Mouse (Mus musculus) stomach, embryonic 16.5 days (tissue): ENCODE data around the gene Snx30. TPM values are rescaled to one million over a fixed set of nuclear protein-coding genes. Genes with fewer than 3 reads are reported as not detected.
A peak's percentile ranks its signal among the peaks of the same experiment; 100 is the strongest.

ENCODE experiments used
- ATAC-seq: fragments of 200-750 bp; cut with Nextera tagmentation; 2 replicates; pipeline ENCODE4 v1.8.0; 2017; ENCODE audit warnings: moderate number of reproducible peaks, moderate TSS enrichment; ENCODE audit not compliant: insufficient read depth, low FRiP score
- H3K27ac ChIP-seq: fragments of 300-500 bp; sonication (generic); 2 replicates; pipeline ENCODE4 v1.5.1; 2014; ENCODE audit warnings: low read length
- H3K27me3 ChIP-seq: fragments of 300-500 bp; sonication (generic); 2 replicates; pipeline ENCODE4 v1.6.1; 2014; ENCODE audit warnings: low read length, control low read depth, mixed read lengths; ENCODE audit not compliant: control insufficient read depth, insufficient read depth
- H3K36me3 ChIP-seq: fragments of 300-500 bp; sonication (generic); 2 replicates; pipeline ENCODE4 v1.6.1; 2014; ENCODE audit warnings: low read length; ENCODE audit not compliant: control insufficient read depth, insufficient read depth
- H3K4me1 ChIP-seq: fragments of 300-500 bp; sonication (generic); 2 replicates; pipeline ENCODE4 v1.6.1; 2014; ENCODE audit warnings: low read length, control low read depth, mixed read lengths; ENCODE audit not compliant: control insufficient read depth, insufficient read depth
- H3K4me2 ChIP-seq: fragments of 300-500 bp; sonication (generic); 2 replicates; pipeline ENCODE4 v1.6.1; 2014; ENCODE audit warnings: low read depth, low read length, mixed read lengths
- H3K4me3 ChIP-seq: fragments of 300-500 bp; sonication (generic); replicated peaks from 2 replicates; pipeline ENCODE4 v1.5.1; 2014; ENCODE audit warnings: mild to moderate bottlenecking, low read length
- H3K9ac ChIP-seq: fragments of 300-500 bp; sonication (generic); 2 replicates; pipeline ENCODE4 v1.6.1; 2014; ENCODE audit warnings: low read length
- H3K9me3 ChIP-seq: fragments of 300-500 bp; sonication (generic); replicated peaks from 2 replicates; pipeline ENCODE4 v1.6.1; 2016; ENCODE audit warnings: low read length, control low read depth; ENCODE audit not compliant: control insufficient read depth
- WGBS: fragments of 180-500 bp; shearing (Covaris S2); extraction: QIAGEN DNeasy Blood & Tissue Kit; methylation state at CpG from one replicate; pipeline ENCODE4 v1.1.7; 2014; 5-methylcytosine and 5-hydroxymethylcytosine counted together
- polyA plus RNA-seq: library from polyadenylated mRNA; unstranded; fragments of >200 nt; fragmentation: Nextera tagmentation; extraction: Ambion mirVana; gene quantifications from 2 replicates; pipeline ENCODE4 v1.2.1, GENCODE M21; 2015

The Snx30 gene
- polyA plus RNA-seq, 1 experiment from 2014 or later = 4.9 TPM

DNA sequence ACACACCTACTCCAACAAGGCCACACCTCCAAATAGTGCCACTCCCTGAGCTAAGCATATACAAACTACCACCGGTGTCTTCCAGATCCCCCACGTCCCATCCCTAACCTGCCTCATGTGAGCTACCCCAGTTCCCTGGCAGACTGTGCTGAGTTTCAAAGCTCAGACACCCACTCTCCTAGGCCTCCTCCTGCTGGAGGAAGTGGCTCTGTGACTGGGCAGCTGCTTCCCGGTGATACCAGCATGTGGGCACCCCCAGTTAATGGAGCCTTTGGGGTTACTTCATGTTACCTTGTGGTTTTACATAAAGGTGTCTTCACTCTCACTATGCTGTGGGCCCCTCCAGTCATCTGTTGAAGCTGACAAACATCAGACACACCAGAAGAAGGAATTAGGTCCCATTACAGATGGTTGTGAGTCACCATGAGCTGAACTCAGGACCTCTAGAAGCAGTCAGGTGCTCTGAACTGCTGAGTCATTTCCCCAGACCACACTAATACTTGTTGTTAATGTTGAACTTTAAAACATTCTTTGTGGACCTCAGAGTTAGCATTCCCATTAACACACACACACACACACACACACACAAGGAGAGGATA is 89.4 kb downstream of the Snx30 start:
- WGBS = 83% methylated on average over 3 of the region's 3 CpGs
- Histone ChIP-seq H3K36me3 (peaks cover 2% of the 10 kb centered on the region; the same call in 1 of the 2 replicates), H3K4me1 (no peaks in the 10 kb centered on the region), H3K4me2 (no peak overlapping the region), H3K27me3 (no peaks in the 10 kb centered on the region), H3K4me3 (no peak overlapping the region), H3K27ac (no peak overlapping the region), H3K9me3 (no peaks in the 10 kb centered on the region), H3K9ac (no peak overlapping the region)
- no peak for ATAC-seq

DNA sequence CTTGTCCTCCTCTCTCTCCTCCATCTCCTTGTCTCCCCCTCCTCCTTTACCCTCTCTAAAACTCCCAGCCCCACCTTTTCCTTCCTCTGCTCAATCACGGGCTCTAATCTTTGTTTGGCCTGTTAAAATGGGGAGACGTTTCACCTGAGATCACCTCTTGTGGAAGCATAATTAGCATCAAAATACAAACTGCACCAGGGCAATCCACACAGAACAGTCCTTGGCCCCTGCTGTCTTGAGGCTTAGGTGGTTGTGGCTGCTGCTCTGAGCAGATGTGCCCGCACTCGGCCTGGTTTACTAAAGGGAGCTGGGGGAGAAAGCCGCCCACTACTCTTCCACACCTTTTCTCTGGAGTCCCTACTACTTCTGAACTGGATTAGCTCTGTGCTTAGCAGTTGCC is 90.4 kb downstream of the Snx30 start:
- H3K27ac ChIP-seq = no peak overlapping the region
- no peaks in the 10 kb centered on the region for H3K27me3 ChIP-seq
- H3K4me3 ChIP-seq = no peak overlapping the region
- H3K36me3 ChIP-seq = peaks cover 2% of the 10 kb centered on the region; the same call in 1 of the 2 replicates
- no peak overlapping the region for H3K4me2 ChIP-seq
- 67% methylated on average over 5 of the region's 5 CpGs for WGBS
- H3K4me1 ChIP-seq = no peaks in the 10 kb centered on the region
- H3K9ac ChIP-seq = no peak overlapping the region
- H3K9me3 ChIP-seq = no peaks in the 10 kb centered on the region
- ATAC-seq = no peak

DNA sequence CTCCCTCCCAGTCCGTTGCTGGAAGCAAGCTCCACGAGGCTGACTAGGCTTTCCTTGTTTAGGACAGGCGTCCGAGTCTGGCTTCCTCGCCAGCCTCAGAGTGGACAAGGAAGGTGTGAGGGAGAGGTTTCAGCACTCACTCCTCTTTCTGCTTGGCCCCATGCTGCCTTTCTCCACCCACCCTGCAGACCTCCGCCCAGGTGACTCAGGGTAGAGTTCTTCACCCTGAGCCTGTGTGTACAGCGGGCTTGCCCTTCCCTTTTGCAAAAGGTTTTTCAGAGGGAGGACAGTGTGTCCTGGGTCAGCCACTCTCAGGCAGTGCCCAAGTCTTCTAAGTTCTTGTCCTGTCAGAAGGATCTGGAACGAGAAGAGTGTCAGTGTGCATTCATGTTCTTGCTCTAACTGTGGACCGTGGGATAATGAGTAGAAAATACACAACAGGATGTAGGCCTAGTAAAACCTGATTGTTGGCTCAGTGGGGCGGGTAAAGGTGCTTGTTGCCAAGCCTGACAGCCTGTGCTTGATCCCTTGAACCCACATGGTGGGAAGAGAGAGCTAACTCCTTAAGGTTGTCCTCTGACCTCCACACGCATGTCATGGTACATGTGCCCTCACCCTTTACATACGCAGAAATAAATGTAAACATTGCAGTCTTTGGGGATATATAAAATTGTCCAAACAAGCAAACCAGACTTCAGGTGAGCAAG is 92.3 kb downstream of the Snx30 start:
- no peaks in the 10 kb centered on the region for H3K9me3 ChIP-seq
- H3K27ac ChIP-seq = peak overlapping the region; percentile 68
- no peak overlapping the region for H3K4me2 ChIP-seq
- peak; percentile 68; the same call in 1 of the 2 replicates for ATAC-seq
- no peaks in the 10 kb centered on the region for H3K4me1 ChIP-seq
- H3K9ac ChIP-seq = no peak overlapping the region
- 62% methylated on average over 12 of the region's 12 CpGs for WGBS
- H3K36me3 ChIP-seq = peaks cover 2% of the 10 kb centered on the region; the same call in 1 of the 2 replicates
- no peak overlapping the region for H3K4me3 ChIP-seq
- H3K27me3 ChIP-seq = no peaks in the 10 kb centered on the region

- no peaks in the 10 kb centered on the region for H3K4me1 ChIP-seq
- H3K27ac ChIP-seq = peak overlapping the region; percentile 68
- WGBS = 58% methylated on average over 9 of the region's 9 CpGs
- no peak overlapping the region for H3K4me3 ChIP-seq
- H3K9me3 ChIP-seq = no peaks in the 10 kb centered on the region
- no peak overlapping the region for H3K9ac ChIP-seq
- H3K27me3 ChIP-seq = no peaks in the 10 kb centered on the region
- ATAC-seq = peak; percentile 9; the same call in 1 of the 2 replicates
- H3K36me3 ChIP-seq = peaks cover 2% of the 10 kb centered on the region; the same call in 1 of the 2 replicates
- no peak overlapping the region for H3K4me2 ChIP-seq
Measured at GRCm38 (mm10) chr4:59898521-59898919, 92.9 kb downstream of the Snx30 start.

GRCm38 (mm10) chr4:59901810-59902209 is 96.2 kb downstream of the Snx30 start:
- H3K36me3 ChIP-seq = peaks cover 2% of the 10 kb centered on the region; the same call in 1 of the 2 replicates
- H3K4me2 ChIP-seq = no peak overlapping the region
- H3K9me3 ChIP-seq = no peaks in the 10 kb centered on the region
- H3K27me3 ChIP-seq = no peaks in the 10 kb centered on the region
- WGBS = 86% methylated on average over 6 of the region's 6 CpGs
- H3K4me3 ChIP-seq = no peak overlapping the region
- ATAC-seq = no peak
- H3K4me1 ChIP-seq = no peaks in the 10 kb centered on the region
- H3K9ac ChIP-seq = no peak overlapping the region
- no peak overlapping the region; the same call in 1 of the 2 replicates for H3K27ac ChIP-seq

DNA sequence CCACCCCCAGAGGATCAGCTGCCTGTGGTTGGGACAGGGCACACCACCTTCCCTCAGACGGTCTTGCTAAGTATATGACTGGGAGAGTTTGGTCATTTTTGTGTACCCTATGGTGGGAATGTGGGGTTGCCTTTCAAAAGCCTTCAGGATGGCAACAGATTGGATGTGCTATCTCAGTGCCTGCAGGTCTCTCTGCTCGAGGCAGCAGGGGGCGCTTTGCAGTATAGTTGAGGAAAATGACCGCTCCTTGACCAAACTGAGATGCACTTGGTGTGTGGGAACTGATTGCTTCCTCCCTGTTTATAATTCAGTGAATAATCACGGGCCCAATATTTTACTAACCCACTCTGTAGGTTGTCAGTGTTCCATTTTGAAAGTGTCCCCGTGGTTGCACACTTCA is 96.9 kb downstream of the Snx30 start:
- Histone ChIP-seq H3K9me3 (no peaks in the 10 kb centered on the region), H3K4me1 (no peaks in the 10 kb centered on the region), H3K27me3 (no peaks in the 10 kb centered on the region), H3K36me3 (peaks cover 2% of the 10 kb centered on the region; the same call in 1 of the 2 replicates), H3K27ac (no peak overlapping the region), H3K9ac (no peak overlapping the region), H3K4me2 (no peak overlapping the region), H3K4me3 (no peak overlapping the region)
- no peak for ATAC-seq
- WGBS = 69% methylated on average over 6 of the region's 6 CpGs

DNA sequence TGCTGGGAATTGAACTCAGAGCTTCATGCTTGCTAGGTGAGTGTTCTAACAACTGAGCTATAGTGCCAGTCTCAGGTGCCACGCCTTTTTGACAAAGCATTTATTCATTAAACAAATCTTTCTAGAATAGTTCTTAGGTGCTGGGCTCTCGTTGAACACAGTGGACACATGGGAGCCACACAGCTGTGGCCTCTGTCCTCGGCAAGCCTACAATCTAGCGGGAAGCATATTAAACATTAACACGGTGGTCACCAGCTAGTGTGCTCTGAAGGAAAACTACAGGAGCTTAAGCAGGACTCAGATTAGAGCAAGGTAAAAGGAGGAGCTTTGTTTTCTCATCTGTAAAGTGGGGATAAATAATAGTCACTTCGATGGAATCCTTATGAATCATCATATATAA is 101.5 kb downstream of the Snx30 start:
- 70% methylated on average over 6 of the region's 6 CpGs for WGBS

GRCm38 (mm10) chr4:59907657-59908230 is 102.1 kb downstream of the Snx30 start:
- Histone ChIP-seq H3K27ac (no peak overlapping the region), H3K9me3 (no peaks in the 10 kb centered on the region), H3K36me3 (no peaks in the 10 kb centered on the region), H3K4me2 (no peak overlapping the region), H3K9ac (no peak overlapping the region), H3K4me1 (peaks cover 2% of the 10 kb centered on the region; the same call in 1 of the 2 replicates), H3K4me3 (no peak overlapping the region), H3K27me3 (no peaks in the 10 kb centered on the region)
- no peak for ATAC-seq
- 38% methylated on average over 10 of the region's 10 CpGs for WGBS

More for the DNA sequence above, 101.5 kb downstream of the Snx30 start:
- H3K4me3 ChIP-seq = no peak overlapping the region
- H3K9me3 ChIP-seq = no peaks in the 10 kb centered on the region
- peaks cover 2% of the 10 kb centered on the region; the same call in 1 of the 2 replicates for H3K4me1 ChIP-seq
- H3K27ac ChIP-seq = no peak overlapping the region
- H3K27me3 ChIP-seq = no peaks in the 10 kb centered on the region
- no peak for ATAC-seq
- H3K36me3 ChIP-seq = no peaks in the 10 kb centered on the region
- H3K9ac ChIP-seq = no peak overlapping the region
- H3K4me2 ChIP-seq = no peak overlapping the region

DNA sequence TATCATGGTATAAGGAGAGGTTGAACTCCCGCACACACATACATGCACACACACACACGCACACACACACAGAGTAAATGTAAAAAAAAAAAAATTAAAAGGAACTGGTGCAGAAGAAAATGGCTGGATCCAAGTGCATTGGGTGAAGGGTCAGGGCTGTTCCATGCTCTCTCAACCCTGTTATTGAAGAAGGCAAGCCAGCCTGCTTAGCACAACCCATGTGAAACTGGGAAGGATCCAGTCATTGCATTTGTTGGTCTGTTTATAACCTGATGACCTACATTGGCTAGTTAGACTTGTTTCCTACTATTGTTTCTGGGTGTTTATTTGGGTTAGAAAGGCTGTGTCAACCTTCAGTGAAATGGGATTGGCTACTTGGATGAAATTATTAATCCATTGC is 103.1 kb downstream of the Snx30 start:
- 0 out of 2 replicates have a peak, but pooled peaks cover under 1% of the 10 kb centered on the region for H3K27me3 ChIP-seq
- H3K4me2 ChIP-seq = no peak overlapping the region
- no peak overlapping the region for H3K27ac ChIP-seq
- WGBS = 91% methylated on average over 2 of the region's 2 CpGs
- no peak overlapping the region for H3K9ac ChIP-seq
- no peak overlapping the region for H3K4me3 ChIP-seq
- no peaks in the 10 kb centered on the region for H3K9me3 ChIP-seq
- H3K4me1 ChIP-seq = peaks cover 2% of the 10 kb centered on the region; the same call in 1 of the 2 replicates
- no peak for ATAC-seq
- H3K36me3 ChIP-seq = no peaks in the 10 kb centered on the region
